Mouse (Mus musculus) testis, adult 2 months (tissue): ENCODE measurements around the gene Fam102b. TPM values are rescaled to one million over a fixed set of nuclear protein-coding genes. Genes with fewer than 3 reads are reported as not detected.

ENCODE experiments used
- H3K27ac ChIP-seq: fragments of 200-500 bp; 2 replicates; pipeline ENCODE4 v1.5.1; 2012; ENCODE audit warnings: low read depth, low read length; ENCODE audit not compliant: control insufficient read depth, insufficient read depth
- H3K27me3 ChIP-seq: fragments of 200-500 bp; 2 replicates; pipeline ENCODE4 v1.6.1; 2012; ENCODE audit warnings: mild to moderate bottlenecking, low read length, moderate library complexity; ENCODE audit not compliant: control insufficient read depth, insufficient read depth
- H3K36me3 ChIP-seq: fragments of 200-500 bp; 2 replicates; pipeline ENCODE4 v1.6.1; 2012; ENCODE audit warnings: mild to moderate bottlenecking, low read length; ENCODE audit not compliant: control insufficient read depth, insufficient read depth
- H3K4me1 ChIP-seq: fragments of 200-500 bp; 2 replicates; pipeline ENCODE4 v1.6.1; 2012; ENCODE audit warnings: low read length; ENCODE audit not compliant: control insufficient read depth, insufficient read depth
- H3K4me3 ChIP-seq: fragments of 200-500 bp; 2 replicates; pipeline ENCODE4 v1.5.1; 2012; ENCODE audit warnings: low read depth, mild to moderate bottlenecking, low read length, moderate library complexity, mixed read lengths; ENCODE audit not compliant: control insufficient read depth
- CTCF ChIP-seq: fragments of 200-500 bp; IDR thresholded peaks from 2 replicates; pipeline ENCODE4 v1.5.1; 2012; ENCODE audit warnings: low read depth, mild to moderate bottlenecking, inconsistent platforms, low read length, moderate library complexity; ENCODE audit not compliant: control insufficient read depth, insufficient read depth, insufficient replicate concordance
- POLR2A ChIP-seq: fragments of 200-500 bp; IDR thresholded peaks from 2 replicates; pipeline ENCODE4 v1.6.1; 2012; ENCODE audit warnings: low read depth, mild to moderate bottlenecking, inconsistent platforms, low read length, moderate library complexity; ENCODE audit not compliant: control insufficient read depth
- polyA plus RNA-seq: library from polyadenylated mRNA; depleted of rRNA; stranded (reverse); fragments of >200 nt; gene quantifications from 2 replicates; pipeline ENCODE4 v1.2.3, GENCODE M21; 2012

Gene Fam102b
- polyA plus RNA-seq, 1 experiment, result 0.89 TPM

GRCm38 (mm10) chr3:108987009-108987659 lies 40.3 kb downstream of the Fam102b start:
- Histone ChIP-seq H3K4me1 (no peaks in the 10 kb centered on the region), H3K27me3 (no peaks in the 10 kb centered on the region), H3K27ac (no peak overlapping the region), H3K4me3 (no peak overlapping the region), H3K36me3 (no peaks in the 10 kb centered on the region)
- TF ChIP-seq POLR2A (no peak), CTCF (no peak)

- TF ChIP-seq POLR2A (no peak), CTCF (no peak)
- no peaks in the 10 kb centered on the region for H3K27me3 ChIP-seq
- no peaks in the 10 kb centered on the region for H3K36me3 ChIP-seq
- H3K4me3 ChIP-seq, result no peak overlapping the region
- no peak overlapping the region for H3K27ac ChIP-seq
- H3K4me1 ChIP-seq, result no peaks in the 10 kb centered on the region
Measured at GRCm38 (mm10) chr3:108986534-108986933, 40.9 kb downstream of the Fam102b start.

- no peaks in the 10 kb centered on the region for H3K36me3 ChIP-seq
- TF ChIP-seq CTCF, result no peak
- TF ChIP-seq POLR2A, result no peak
- H3K27me3 ChIP-seq, result no peaks in the 10 kb centered on the region
Measured at GRCm38 (mm10) chr3:108983989-108984388, 43.4 kb downstream of the Fam102b start.

GRCm38 (mm10) chr3:108981946-108982345 lies 45.5 kb downstream of the Fam102b start:
- TF ChIP-seq CTCF (no peak), POLR2A (no peak)
- peaks cover 3% of the 10 kb centered on the region; the same call in 1 of the 2 replicates for H3K4me1 ChIP-seq
- H3K36me3 ChIP-seq, result no peaks in the 10 kb centered on the region
- no peak overlapping the region for H3K4me3 ChIP-seq
- H3K27ac ChIP-seq, result no peak overlapping the region
- H3K27me3 ChIP-seq, result no peaks in the 10 kb centered on the region

More at GRCm38 (mm10) chr3:108983989-108984388, 43.4 kb downstream of the Fam102b start:
- Histone ChIP-seq H3K4me3 (no peak overlapping the region), H3K27ac (no peak overlapping the region), H3K4me1 (no peaks in the 10 kb centered on the region)

GRCm38 (mm10) chr3:108977340-108978030 lies 49.9 kb downstream of the Fam102b start:
- Histone ChIP-seq H3K36me3 (no peaks in the 10 kb centered on the region), H3K27ac (no peak overlapping the region), H3K27me3 (no peaks in the 10 kb centered on the region), H3K4me1 (peaks cover 3% of the 10 kb centered on the region; the same call in 1 of the 2 replicates), H3K4me3 (no peak overlapping the region)
- TF ChIP-seq POLR2A (no peak), CTCF (no peak; the same call in 1 of the 2 replicates)

- Histone ChIP-seq H3K4me3 (no peak overlapping the region), H3K27ac (no peak overlapping the region), H3K36me3 (no peaks in the 10 kb centered on the region), H3K27me3 (no peaks in the 10 kb centered on the region), H3K4me1 (peaks cover 3% of the 10 kb centered on the region; the same call in 1 of the 2 replicates)
- no peak for TF ChIP-seq POLR2A
- TF ChIP-seq CTCF, result no peak
Measured at GRCm38 (mm10) chr3:108974920-108975485, 52.4 kb downstream of the Fam102b start.

GRCm38 (mm10) chr3:108973980-108974660 lies 53.3 kb downstream of the Fam102b start:
- Histone ChIP-seq H3K27ac (no peak overlapping the region), H3K36me3 (no peaks in the 10 kb centered on the region), H3K4me1 (peaks cover 3% of the 10 kb centered on the region; the same call in 1 of the 2 replicates), H3K27me3 (no peaks in the 10 kb centered on the region), H3K4me3 (no peak overlapping the region)
- TF ChIP-seq POLR2A (no peak), CTCF (no peak)
